Mouse (Mus musculus) MEL (cell line): ENCODE data around the gene Il4. TPM values are rescaled to one million over a fixed set of nuclear protein-coding genes. Genes with fewer than 3 reads are reported as not detected.
A peak's percentile ranks its signal among the peaks of the same experiment; 100 is the strongest.

Experiments
- DNase-seq: peaks from one replicate; pipeline ENCODE4 v3.0.0; 2011; ENCODE audit warnings: low read depth, low spot score
- H3K27ac ChIP-seq: 2 replicates; pipeline ENCODE4 v1.5.1; 2012; ENCODE audit warnings: low read depth, mild to moderate bottlenecking, control low read depth, low read length, moderate library complexity; ENCODE audit not compliant: control insufficient read depth
- H3K27me3 ChIP-seq, 2 experiments: fragments of 150-350 bp in 1 of 2; sonication (generic) in 1 of 2; 2 replicates each; pipeline ENCODE4 v1.6.1; 2012; ENCODE audit warnings: low read length in 2 of 2, mild to moderate bottlenecking in 2 of 2, improper control_type of control experiment in 1 of 2, moderate library complexity in 1 of 2; ENCODE audit not compliant: insufficient read depth in 2 of 2, control insufficient read depth in 1 of 2
- H3K36me3 ChIP-seq, 2 experiments: 2 replicates each; pipeline ENCODE4 v1.6.1; 2012 to 2014; ENCODE audit warnings: low read length in 2 of 2, improper control_type of control experiment in 1 of 2, inconsistent platforms in 1 of 2, mild to moderate bottlenecking in 1 of 2; ENCODE audit not compliant: insufficient read depth in 2 of 2, control insufficient read depth in 1 of 2
- H3K4me1 ChIP-seq, 2 experiments: fragments of 150-350 bp in 1 of 2; sonication (generic) in 1 of 2; 2 replicates each; pipeline ENCODE4 v1.6.1; 2012; ENCODE audit warnings: low read length in 2 of 2, improper control_type of control experiment in 1 of 2, mild to moderate bottlenecking in 1 of 2; ENCODE audit not compliant: insufficient read depth in 2 of 2, control insufficient read depth in 1 of 2
- H3K4me3 ChIP-seq, 2 experiments: fragments of 150-350 bp in 1 of 2; sonication (generic) in 1 of 2; 2 replicates each; pipeline ENCODE4 v1.5.1; 2012; ENCODE audit warnings: low read depth in 2 of 2, low read length in 2 of 2, mild to moderate bottlenecking in 2 of 2, moderate library complexity in 2 of 2, control low read depth in 1 of 2, improper control_type of control experiment in 1 of 2; ENCODE audit not compliant: control insufficient read depth in 1 of 2, insufficient read depth in 1 of 2
- H3K79me2 ChIP-seq: 2 replicates; pipeline ENCODE4 v1.6.1; 2012; ENCODE audit warnings: mild to moderate bottlenecking, low read length, moderate library complexity; ENCODE audit not compliant: control insufficient read depth, poor library complexity, insufficient read depth
- H3K9ac ChIP-seq: 2 replicates; pipeline ENCODE4 v1.6.1; 2012; ENCODE audit warnings: low read depth, mild to moderate bottlenecking, control low read depth, low read length, moderate library complexity; ENCODE audit not compliant: control insufficient read depth, poor library complexity, severe bottlenecking
- H3K9me3 ChIP-seq: fragments of 150-350 bp; sonication (generic); replicated peaks from 2 replicates; pipeline ENCODE4 v1.6.1; 2012; ENCODE audit warnings: mild to moderate bottlenecking, low read length, improper control_type of control experiment, moderate library complexity; ENCODE audit not compliant: insufficient read depth
- CHD2 ChIP-seq: IDR thresholded peaks from 2 replicates; pipeline ENCODE4 v1.6.1; 2011; ENCODE audit warnings: low read length, improper control_type of control experiment
- CTCF ChIP-seq, 3 experiments: IDR thresholded peaks in 2 of 3; conservative IDR thresholded peaks in 1 of 3; 2 replicates each; pipeline ENCODE4 v1.5.1; 2011 to 2012; ENCODE audit warnings: low read length in 3 of 3, low read depth in 2 of 3, mild to moderate bottlenecking in 2 of 3, improper control_type of control experiment in 1 of 3, inconsistent platforms in 1 of 3, mixed read lengths in 1 of 3, moderate library complexity in 1 of 3; ENCODE audit not compliant: control insufficient read depth in 1 of 3, insufficient read depth in 1 of 3, poor library complexity in 1 of 3, severe bottlenecking in 1 of 3
- ELF1 ChIP-seq: IDR thresholded peaks from 2 replicates; pipeline ENCODE4 v1.6.1; 2014; ENCODE audit warnings: low read depth, mild to moderate bottlenecking, inconsistent platforms, low read length, improper control_type of control experiment, moderate library complexity
- EP300 ChIP-seq, 2 experiments: IDR thresholded peaks; 2 replicates each; pipeline ENCODE4 v1.6.1; 2011; ENCODE audit warnings: improper control_type of control experiment in 2 of 2, low read length in 2 of 2, low read depth in 1 of 2, mild to moderate bottlenecking in 1 of 2
- ETS1 ChIP-seq: IDR thresholded peaks from 2 replicates; pipeline ENCODE4 v1.6.1; 2012; ENCODE audit warnings: low read depth, mild to moderate bottlenecking, inconsistent platforms, low read length, improper control_type of control experiment, moderate library complexity
- GATA1 ChIP-seq: IDR thresholded peaks from 2 replicates; pipeline ENCODE4 v1.6.1; 2011; ENCODE audit warnings: low read depth, low read length, improper control_type of control experiment
- JUND ChIP-seq: IDR thresholded peaks from 2 replicates; pipeline ENCODE4 v1.6.1; 2011; ENCODE audit warnings: low read depth, mild to moderate bottlenecking, improper control_type of control experiment, low read length
- MAX ChIP-seq: IDR thresholded peaks from 2 replicates; pipeline ENCODE4 v1.6.1; 2011; ENCODE audit warnings: low read length, improper control_type of control experiment
- MXI1 ChIP-seq: IDR thresholded peaks from 2 replicates; pipeline ENCODE4 v1.6.1; 2011; ENCODE audit warnings: mild to moderate bottlenecking, low read depth, low read length, improper control_type of control experiment
- MYC ChIP-seq: IDR thresholded peaks from 2 replicates; pipeline ENCODE4 v1.6.1; 2011; ENCODE audit warnings: low read depth, mild to moderate bottlenecking, low read length, improper control_type of control experiment, moderate library complexity
- TCF12 ChIP-seq: IDR thresholded peaks from 2 replicates; pipeline ENCODE4 v1.6.1; 2014; ENCODE audit warnings: low read depth, mild to moderate bottlenecking, inconsistent platforms, low read length, improper control_type of control experiment, moderate library complexity
- USF1 ChIP-seq: IDR thresholded peaks from 2 replicates; pipeline ENCODE4 v1.6.1; 2014; ENCODE audit warnings: low read depth, mild to moderate bottlenecking, inconsistent platforms, low read length, improper control_type of control experiment, moderate library complexity
- ZKSCAN1 ChIP-seq: IDR thresholded peaks from 2 replicates; pipeline ENCODE4 v1.6.1; 2012; ENCODE audit warnings: low read depth, mild to moderate bottlenecking, inconsistent platforms, low read length, improper control_type of control experiment, moderate library complexity
- ZMIZ1 ChIP-seq: IDR thresholded peaks from 2 replicates; pipeline ENCODE4 v1.6.1; 2012; ENCODE audit warnings: low read depth, mild to moderate bottlenecking, inconsistent platforms, low read length, improper control_type of control experiment, moderate library complexity
- polyA plus RNA-seq, 2 experiments: library from polyadenylated mRNA; stranded (reverse) in 1 of 2; unstranded in 1 of 2; fragments of >175 nt in 1 of 2; fragments of >200 nt in 1 of 2; gene quantifications; 2 replicates each; pipeline versions ENCODE4 v1.2.1 to v1.2.4; 2012; ENCODE audit warnings: low replicate concordance in 2 of 2, low read depth in 1 of 2; ENCODE audit not compliant: insufficient read length in 2 of 2, insufficient read depth in 1 of 2, missing spikeins in 1 of 2
- total RNA-seq: library from RNA; depleted of rRNA; stranded (reverse); fragments of 300-350 nt; gene quantifications from 2 replicates; pipeline ENCODE4 v1.2.3, GENCODE M21; 2012

Il4 gene
- total and polyA plus RNA-seq, 3 experiments = 4.3 to 10.4 TPM; not detected in 1

- no peak for DNase-seq
- no peaks in the 10 kb centered on the region for H3K27me3 ChIP-seq
- H3K9ac ChIP-seq = no peak overlapping the region
- H3K36me3 ChIP-seq = peaks cover 0 to 72% of the 10 kb centered on the region in 2 experiments; a peak in 2 of 4 replicates
- H3K27ac ChIP-seq = peak overlapping the region; percentile 20
- no peaks in the 10 kb centered on the region for H3K9me3 ChIP-seq
- no peak overlapping the region for H3K4me3 ChIP-seq
- H3K4me1 ChIP-seq = peaks cover 66 to 86% of the 10 kb centered on the region in 2 experiments
- H3K79me2 ChIP-seq = peaks cover 2% of the 10 kb centered on the region; the same call in 1 of the 2 replicates
- no peak for TF ChIP-seq ZKSCAN1
- peak; percentile 65 to 78 for TF ChIP-seq EP300 (IDR thresholded peaks at IDR 0.05; ENCODE audit: low read depth in 1 of 2, low read length in 2 of 2)
- TF ChIP-seq ETS1 = peak; percentile 63
- TF ChIP-seq CTCF (IDR thresholded peaks at IDR 0.05 in 2 of 3, conservative IDR thresholded peaks at IDR 0.05 in 1 of 3; ENCODE audit: control insufficient read depth in 1 of 3, insufficient read depth in 1 of 3, low read depth in 2 of 3, low read length in 3 of 3, poor library complexity in 1 of 3, severe bottlenecking in 1 of 3) = no peak
- peak; percentile 89 for TF ChIP-seq GATA1
- no peak for TF ChIP-seq MYC
- 0 out of 2 replicates have a peak, but pooled peaks have one; percentile 20 for TF ChIP-seq MAX
- no peak for TF ChIP-seq ELF1
- TF ChIP-seq CHD2 = no peak
- TF ChIP-seq TCF12 = 0 out of 2 replicates have a peak, but pooled peaks have one; percentile 35
Measured at GRCm38 (mm10) chr11:53623573-53623972, 5.1 kb upstream of the Il4 start.

- H3K4me3 ChIP-seq = no peak overlapping the region
- TF ChIP-seq ZMIZ1 = no peak
- no peak for TF ChIP-seq MXI1
- no peak for TF ChIP-seq CHD2
- TF ChIP-seq USF1 = no peak
- TF ChIP-seq JUND = no peak
- TF ChIP-seq, all 39 proteins: peak for 0
- Histone ChIP-seq H3K27me3 (no peaks in the 10 kb centered on the region), H3K4me1 (peaks cover 73 to 85% of the 10 kb centered on the region in 2 experiments), H3K9ac (no peak overlapping the region), H3K79me2 (peaks cover 2% of the 10 kb centered on the region; the same call in 1 of the 2 replicates), H3K9me3 (no peaks in the 10 kb centered on the region), H3K36me3 (peaks cover 0 to 77% of the 10 kb centered on the region in 2 experiments; a peak in 2 of 4 replicates), H3K27ac (peak overlapping the region; percentile 23)
- DNase-seq = no peak
Measured at GRCm38 (mm10) chr11:53622440-53622806, 4.0 kb upstream of the Il4 start.
